Mouse (Mus musculus): ENCODE measurements around the gene Grem1.

GRCm38 (mm10) chr2:113776297-113776696 lies 17.9 kb upstream of the Grem1 start:
- TF ChIP-seq CTCF (IDR thresholded peaks at IDR 0.05; ENCODE audit: borderline replicate concordance, insufficient read depth, low read length) (no peak), POLR2A (IDR thresholded peaks at IDR 0.05; ENCODE audit: low read depth, low read length) (no peak)

Measured in embryonic fibroblast, embryonic 13.5 days (primary cell).